Mouse (Mus musculus): ENCODE results near the gene Arid3a. TPM values are rescaled to one million over a fixed set of nuclear protein-coding genes. Genes with fewer than 3 reads are reported as not detected.

Gene Arid3a
- polyA plus RNA-seq, 1 experiment from 2014 or later = 5.3 TPM

GRCm38 (mm10) chr10:80004233-80004705 is 77.4 kb downstream of the Arid3a start:
- WGBS = 92% methylated on average over 8 of the region's 8 CpGs
- no peaks in the 10 kb centered on the region for H3K9me3 ChIP-seq
- H3K4me2 ChIP-seq = no peak overlapping the region
- no peak for ATAC-seq (ENCODE audit: insufficient number of reproducible peaks, insufficient read depth, low FRiP score, low TSS enrichment, low read depth)
- H3K4me1 ChIP-seq = peaks cover 23% of the 10 kb centered on the region
- H3K9ac ChIP-seq = no peak overlapping the region
- no peak overlapping the region for H3K4me3 ChIP-seq
- H3K36me3 ChIP-seq = no peaks in the 10 kb centered on the region; the same call in 1 of the 2 replicates
- H3K27ac ChIP-seq = no peak overlapping the region
- peaks cover 23% of the 10 kb centered on the region for H3K27me3 ChIP-seq

Other genes with a start within 250 kb of the Arid3a start
- 102 and 106 TPM in 2 replicates for gene Cdc34, start 244.8 kb upstream of the Arid3a start, polyA plus RNA-seq (2015; fragmentation: Nextera tagmentation; extraction: Ambion mirVana)
- 0.81 and 0.84 TPM in 2 replicates for gene Gzmm, start 238.0 kb upstream of the Arid3a start, polyA plus RNA-seq (2015; fragmentation: Nextera tagmentation; extraction: Ambion mirVana)
- 703 and 715 TPM in 2 replicates for gene Bsg, start 222.6 kb upstream of the Arid3a start, polyA plus RNA-seq (2015; fragmentation: Nextera tagmentation; extraction: Ambion mirVana)
- 0.10 and 0.12 TPM in 2 replicates for gene Hcn2, start 210.4 kb upstream of the Arid3a start, polyA plus RNA-seq (2015; fragmentation: Nextera tagmentation; extraction: Ambion mirVana)
- 42.8 and 50.9 TPM in 2 replicates for gene Polrmt, start 180.5 kb upstream of the Arid3a start, polyA plus RNA-seq (2015; fragmentation: Nextera tagmentation; extraction: Ambion mirVana)
- gene Fgf22, start 172.0 kb upstream of the Arid3a start, polyA plus RNA-seq (2015; fragmentation: Nextera tagmentation; extraction: Ambion mirVana) = 0.54 and 0.80 TPM in 2 replicates
- gene Rnf126, start 160.1 kb upstream of the Arid3a start, polyA plus RNA-seq (2015; fragmentation: Nextera tagmentation; extraction: Ambion mirVana) = 79.2 and 96.5 TPM in 2 replicates
- 7.5 and 8.3 TPM in 2 replicates for gene Fstl3, start 149.8 kb upstream of the Arid3a start, polyA plus RNA-seq (2015; fragmentation: Nextera tagmentation; extraction: Ambion mirVana)
- gene Prss57, start 136.1 kb upstream of the Arid3a start, polyA plus RNA-seq (2015; fragmentation: Nextera tagmentation; extraction: Ambion mirVana) = not detected in 2 replicates
- 105 and 112 TPM in 2 replicates for gene Palm, start 133.5 kb upstream of the Arid3a start, polyA plus RNA-seq (2015; fragmentation: Nextera tagmentation; extraction: Ambion mirVana)
- 2.5 and 5.2 TPM in 2 replicates for gene Misp, start 106.1 kb upstream of the Arid3a start, polyA plus RNA-seq (2015; fragmentation: Nextera tagmentation; extraction: Ambion mirVana)
- gene Ptbp1, start 72.6 kb upstream of the Arid3a start, polyA plus RNA-seq (2015; fragmentation: Nextera tagmentation; extraction: Ambion mirVana) = 386 and 390 TPM in 2 replicates
- gene Prtn3, start 52.6 kb upstream of the Arid3a start, polyA plus RNA-seq (2015; fragmentation: Nextera tagmentation; extraction: Ambion mirVana) = 7.3 and 8.5 TPM in 2 replicates
- 126 and 138 TPM in 2 replicates for gene Plppr3, start 52.4 kb upstream of the Arid3a start, polyA plus RNA-seq (2015; fragmentation: Nextera tagmentation; extraction: Ambion mirVana)
- 1.9 TPM in 1 of 2 replicates, not detected in the other for gene Elane, start 40.8 kb upstream of the Arid3a start, polyA plus RNA-seq (2015; fragmentation: Nextera tagmentation; extraction: Ambion mirVana)
- gene Cfd, start 36.2 kb upstream of the Arid3a start, polyA plus RNA-seq (2015; fragmentation: Nextera tagmentation; extraction: Ambion mirVana) = not detected in 2 replicates
- 47.6 and 49.3 TPM in 2 replicates for gene Med16, start 18.1 kb upstream of the Arid3a start, polyA plus RNA-seq (2015; fragmentation: Nextera tagmentation; extraction: Ambion mirVana)
- 8.1 and 29.9 TPM in 2 replicates for gene Gm26602, start 16.2 kb upstream of the Arid3a start, polyA plus RNA-seq (2015; fragmentation: Nextera tagmentation; extraction: Ambion mirVana)
- 0.98 and 1.3 TPM in 2 replicates for gene Kiss1r, start 10.1 kb upstream of the Arid3a start, polyA plus RNA-seq (2015; fragmentation: Nextera tagmentation; extraction: Ambion mirVana)
- 190 and 206 TPM in 2 replicates for gene R3hdm4, start 5.8 kb upstream of the Arid3a start, polyA plus RNA-seq (2015; fragmentation: Nextera tagmentation; extraction: Ambion mirVana)
- gene Wdr18, start 33.1 kb downstream of the Arid3a start, polyA plus RNA-seq (2015; fragmentation: Nextera tagmentation; extraction: Ambion mirVana) = 97.7 and 106 TPM in 2 replicates
- gene Grin3b, start 43.7 kb downstream of the Arid3a start, polyA plus RNA-seq (2015; fragmentation: Nextera tagmentation; extraction: Ambion mirVana) = 0.52 and 0.83 TPM in 2 replicates
- gene Tmem259, start 57.3 kb downstream of the Arid3a start, polyA plus RNA-seq (2015; fragmentation: Nextera tagmentation; extraction: Ambion mirVana) = 15.4 and 17.0 TPM in 2 replicates
- gene Cnn2, start 61.5 kb downstream of the Arid3a start, polyA plus RNA-seq (2015; fragmentation: Nextera tagmentation; extraction: Ambion mirVana) = 298 and 319 TPM in 2 replicates
- gene Abca7, start 69.5 kb downstream of the Arid3a start, polyA plus RNA-seq (2015; fragmentation: Nextera tagmentation; extraction: Ambion mirVana) = 2.2 and 2.6 TPM in 2 replicates
- 3.9 and 4.6 TPM in 2 replicates for gene Arhgap45, start 89.6 kb downstream of the Arid3a start, polyA plus RNA-seq (2015; fragmentation: Nextera tagmentation; extraction: Ambion mirVana)
- 247 and 265 TPM in 2 replicates for gene Polr2e, start 112.8 kb downstream of the Arid3a start, polyA plus RNA-seq (2015; fragmentation: Nextera tagmentation; extraction: Ambion mirVana)
- gene Gpx4, start 120.1 kb downstream of the Arid3a start, polyA plus RNA-seq (2015; fragmentation: Nextera tagmentation; extraction: Ambion mirVana) = 445 and 488 TPM in 2 replicates
- gene Sbno2, start 178.5 kb downstream of the Arid3a start, polyA plus RNA-seq (2015; fragmentation: Nextera tagmentation; extraction: Ambion mirVana) = 15.8 and 16.1 TPM in 2 replicates
- 18.5 and 19.0 TPM in 2 replicates for gene Stk11, start 188.8 kb downstream of the Arid3a start, polyA plus RNA-seq (2015; fragmentation: Nextera tagmentation; extraction: Ambion mirVana)
- 491 and 513 TPM in 2 replicates for gene Atp5d, start 211.6 kb downstream of the Arid3a start, polyA plus RNA-seq (2015; fragmentation: Nextera tagmentation; extraction: Ambion mirVana)
- 6.8 and 9.8 TPM in 2 replicates for gene Cbarp, start 213.8 kb downstream of the Arid3a start, polyA plus RNA-seq (2015; fragmentation: Nextera tagmentation; extraction: Ambion mirVana)
- 21.2 and 25.7 TPM in 2 replicates for gene Midn, start 221.2 kb downstream of the Arid3a start, polyA plus RNA-seq (2015; fragmentation: Nextera tagmentation; extraction: Ambion mirVana)
- 142 and 162 TPM in 2 replicates for gene Cirbp, start 238.9 kb downstream of the Arid3a start, polyA plus RNA-seq (2015; fragmentation: Nextera tagmentation; extraction: Ambion mirVana)
- gene 1600002K03Rik, start 245.9 kb downstream of the Arid3a start, polyA plus RNA-seq (2015; fragmentation: Nextera tagmentation; extraction: Ambion mirVana) = 11.0 and 11.6 TPM in 2 replicates

Data from embryonic facial prominence, embryonic 13.5 days (tissue).